8 mouse cellular contexts compared by ENCODE assay signal in the genomic region with DNA sequence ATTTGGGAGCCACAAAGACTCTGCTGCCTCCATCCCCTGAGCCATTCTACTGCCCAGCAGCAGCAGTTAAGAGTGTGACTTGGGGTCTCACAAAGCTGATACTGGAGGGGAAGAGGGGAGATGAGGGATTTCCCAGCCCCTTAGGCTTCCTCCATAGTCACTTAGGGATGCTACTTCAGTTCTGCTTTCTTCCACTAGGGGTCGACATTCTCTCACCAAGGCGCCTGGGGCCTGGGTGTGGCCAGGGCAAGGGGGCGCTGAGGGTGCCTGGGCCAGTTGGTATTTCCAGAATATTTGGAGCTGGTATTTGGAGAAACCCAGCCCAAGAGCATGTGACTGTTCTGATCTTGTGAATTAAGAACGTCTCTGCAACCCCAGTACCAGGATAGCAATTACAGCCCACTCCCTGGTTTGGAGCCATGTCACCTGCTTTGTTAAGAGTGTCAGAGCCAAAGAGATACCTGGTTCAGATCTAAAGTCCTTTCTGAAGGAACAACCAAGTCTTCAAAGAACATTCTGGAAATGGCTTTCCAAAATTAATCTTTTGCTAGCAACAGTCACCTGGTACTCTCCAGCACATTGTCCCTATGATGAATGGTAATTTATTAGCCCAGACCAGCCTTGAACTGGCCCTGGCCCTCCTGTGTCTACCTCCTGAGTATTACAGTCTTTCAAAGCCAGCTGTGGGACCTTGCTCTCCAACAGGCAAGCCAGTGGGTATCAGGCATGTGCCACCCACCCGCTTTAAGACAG. TPM values are rescaled to one million over a fixed set of nuclear protein-coding genes. Genes with fewer than 3 reads are reported as not detected.
DNase-seq lines count a peak whose midpoint lies in the region; TF ChIP-seq lines count a peak whose summit lies in the region.

No protein-coding gene starts in this region.

- no peak overlapping the region for H3K9ac ChIP-seq in ES-E14 (ENCODE audit: insufficient read depth, low read depth, low read length, poor library complexity, severe bottlenecking)

- H3K36me3 ChIP-seq in ES-E14 (ENCODE audit: control insufficient read depth, insufficient read depth, low read length, poor library complexity, severe bottlenecking), result peaks cover 8% of the 10 kb centered on the region; the same call in 1 of the 2 replicates
- H3K36me3 ChIP-seq in testis, adult 2 months (ENCODE audit: control insufficient read depth, insufficient read depth, low read length), result no peaks in the 10 kb centered on the region; the same call in 1 of the 2 replicates

- peak; percentile 55; the same call in 1 of the 2 replicates for TF ChIP-seq CTCF in testis, adult 2 months (IDR thresholded peaks at IDR 0.05; ENCODE audit: control insufficient read depth, insufficient read depth, insufficient replicate concordance, low read depth, low read length)

- H3K27me3 ChIP-seq in testis, adult 2 months (ENCODE audit: control insufficient read depth, insufficient read depth, low read length), result no peaks in the 10 kb centered on the region

- H3K27ac ChIP-seq in ES-E14 (ENCODE audit: insufficient read depth, low read depth, low read length, poor library complexity, severe bottlenecking), result no peak overlapping the region
- no peak overlapping the region for H3K27ac ChIP-seq in testis, adult 2 months (ENCODE audit: control insufficient read depth, insufficient read depth, low read depth, low read length)

- in situ Hi-C loops in ES-E14 (cut with MboI; ENCODE audit: low sequenced_read_pairs in 2 of 2, unreplicated experiment in 2 of 2), result no loop called here

- DNase-seq in 3T3-L1 (ENCODE audit: low read depth, low spot score), result peak; percentile 77
- peak; percentile 61 for DNase-seq in ES-E14 (ENCODE audit: low read depth, low spot score)
- DNase-seq in cerebellum, adult 11 months, result peak; percentile 78
- DNase-seq in frontal cortex, postnatal 36 days (ENCODE audit: low spot score in 2 of 2), result peak; percentile 55 to 73
- DNase-seq in kidney, adult 9 months, result peak; percentile 70
- DNase-seq in liver, result peak; percentile 50
- peak; percentile 55 to 67 for DNase-seq in natural killer cell, adult 2 months (ENCODE audit: low spot score in 2 of 2)

- no peak overlapping the region for H3K4me3 ChIP-seq in ES-E14 (ENCODE audit: insufficient read depth in 1 of 2, low read depth in 1 of 2, low read length in 2 of 2, poor library complexity in 1 of 2, severe bottlenecking in 1 of 2)
- H3K4me3 ChIP-seq in testis, adult 2 months (ENCODE audit: control insufficient read depth, low read depth, low read length), result no peak overlapping the region

- H3K9me3 ChIP-seq in ES-E14 (ENCODE audit: control insufficient read depth, insufficient read depth, low read depth, low read length), result no peaks in the 10 kb centered on the region

- peaks cover 0 to 2% of the 10 kb centered on the region in 2 experiments; a peak in 2 of 4 replicates for H3K4me1 ChIP-seq in ES-E14 (ENCODE audit: control insufficient read depth in 2 of 2, insufficient read depth in 2 of 2, low read length in 2 of 2, poor library complexity in 1 of 2)
- H3K4me1 ChIP-seq in testis, adult 2 months (ENCODE audit: control insufficient read depth, insufficient read depth, low read length), result no peaks in the 10 kb centered on the region

- no peak for TF ChIP-seq POLR2A in testis, adult 2 months (IDR thresholded peaks at IDR 0.05; ENCODE audit: control insufficient read depth, low read depth, low read length)

TF ChIP-seq in ES-E14, 5 proteins besides CTCF, POLR2A, EP300 and RAD21:
- TF ChIP-seq MAFK (IDR thresholded peaks at IDR 0.05; ENCODE audit: insufficient read depth, low read depth, low read length), result no peak
- no peak for TF ChIP-seq CHD2 (IDR thresholded peaks at IDR 0.05; ENCODE audit: low read depth, low read length)
- TF ChIP-seq HCFC1 (IDR thresholded peaks at IDR 0.05; ENCODE audit: borderline replicate concordance, insufficient read depth, low read length), result no peak
- TF ChIP-seq ZC3H11A (IDR thresholded peaks at IDR 0.05; ENCODE audit: borderline replicate concordance, low read depth, low read length), result peak; percentile 66
- TF ChIP-seq ZNF384 (IDR thresholded peaks at IDR 0.05; ENCODE audit: low read depth, low read length), result no peak
TF ChIP-seq in ES-E14: peak in this region for 1.

RNA-seq across cellular contexts. Expression of a gene that starts 42.7 kb away (rescaled TPM):
- total RNA-seq in ES-E14 (2012; rRNA removed), result 8.5 and 12.8 TPM in 2 replicates
- polyA plus RNA-seq in testis, adult 2 months (2012; rRNA removed), result 68.1 and 76.9 TPM in 2 replicates

RNA-seq across cellular contexts. Expression of a gene that starts 42.8 kb away (rescaled TPM):
- 36.6 and 48.8 TPM in 2 replicates for total RNA-seq in ES-E14 (2012; rRNA removed)
- polyA plus RNA-seq in testis, adult 2 months (2012; rRNA removed), result 19.9 and 23.7 TPM in 2 replicates

RNA-seq across cellular contexts. Expression of a gene that starts 57.1 kb away (rescaled TPM):
- total RNA-seq in ES-E14 (2012; rRNA removed), result 73.6 and 93.0 TPM in 2 replicates
- polyA plus RNA-seq in testis, adult 2 months (2012; rRNA removed), result 10.5 and 11.1 TPM in 2 replicates
